Mouse (Mus musculus): ENCODE data around the gene Nek6. TPM values are rescaled to one million over a fixed set of nuclear protein-coding genes. Genes with fewer than 3 reads are reported as not detected.

Gene Nek6
- polyA plus RNA-seq, 1 experiment from 2014 or later, result 157 TPM

DNA sequence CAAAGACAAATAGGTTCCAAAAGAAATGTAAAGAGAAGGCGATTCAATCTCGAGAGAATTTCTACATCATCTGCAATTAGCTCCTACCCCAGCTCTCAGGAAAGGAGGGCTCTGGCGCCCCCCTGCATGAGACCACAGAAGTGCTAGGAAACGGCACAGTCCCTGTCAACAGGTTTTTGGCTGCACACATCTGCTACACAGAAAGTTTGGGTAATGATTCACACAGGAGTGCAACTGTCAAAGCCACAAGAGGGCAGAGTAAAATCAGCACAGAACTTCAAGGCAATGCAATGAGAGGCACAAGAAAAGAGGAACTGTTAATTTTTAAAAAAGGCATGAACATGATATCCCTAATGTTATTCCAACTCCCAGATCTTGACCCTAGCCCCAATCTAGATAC, 104.6 kb downstream of the Nek6 start:
- DNase-seq (ENCODE audit: low read depth, low spot score) (no peak), ATAC-seq (peak; percentile 26)
- in situ Hi-C loops (cut with MboI; ENCODE audit: low pct_unique_long_range_greater_than_20kb), result no loop called here
- peak; percentile 66 for TF ChIP-seq CTCF (IDR thresholded peaks at IDR 0.05)
- ChIA-PET POLR2A (no interaction called here), CTCF (interaction anchor here (1.8 to 2.1 kb wide), 2 partner anchors 14 to 16 kb away, joined by 5 to 7 read pairs; no protein-coding TSS in a partner anchor)
- no peaks in the 10 kb centered on the region for H3K27me3 ChIP-seq

DNA sequence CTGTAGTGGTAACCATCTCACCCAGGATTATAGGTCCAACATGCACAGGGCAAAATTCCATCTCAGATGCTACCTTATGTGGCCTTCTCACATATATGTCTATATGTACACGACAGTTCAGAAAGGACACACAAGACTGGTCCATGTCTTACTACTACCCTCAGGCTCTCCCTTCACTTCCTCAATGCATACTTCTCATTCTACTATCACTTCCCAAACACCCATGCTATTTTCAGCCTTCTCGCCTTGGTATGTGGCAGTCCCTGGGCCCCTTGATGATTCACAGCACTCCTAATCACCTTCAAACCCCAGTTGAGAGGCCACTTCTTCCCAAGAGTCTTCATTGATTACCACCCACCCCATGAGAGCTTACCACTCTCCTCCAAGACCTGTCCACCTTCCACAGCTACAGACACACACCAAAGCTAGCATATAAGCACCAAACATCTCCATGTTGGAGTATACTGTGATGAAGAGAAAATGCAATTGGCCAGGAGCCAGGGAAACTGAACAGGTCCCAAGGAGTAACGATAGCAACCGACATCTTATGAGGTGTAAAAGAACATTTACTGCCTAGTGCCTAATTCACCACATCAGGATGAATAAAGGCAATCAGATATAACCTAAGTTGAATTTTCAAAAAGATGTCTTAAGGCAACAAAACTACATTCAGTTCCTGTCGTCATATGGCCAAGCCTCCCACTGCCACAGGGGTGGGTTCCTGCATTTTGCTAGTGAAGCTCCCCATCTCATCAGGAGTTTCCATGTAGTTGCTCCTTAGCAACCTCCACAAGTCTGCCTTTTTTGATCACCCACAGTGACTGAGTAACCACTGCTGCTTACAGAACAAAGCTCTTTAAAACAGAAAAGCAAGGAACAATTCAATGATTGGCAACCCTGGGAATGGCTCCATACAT, 105.8 kb downstream of the Nek6 start:
- POLR2A ChIA-PET, result interaction anchor here (0.6 to 1.2 kb wide), 2 partner anchors 17 to 137 kb away, joined by 3 to 4 read pairs; no protein-coding TSS in a partner anchor
- ATAC-seq (no peak), DNase-seq (ENCODE audit: low read depth, low spot score) (no peak)
- in situ Hi-C loops (cut with MboI; ENCODE audit: low pct_unique_long_range_greater_than_20kb), result no loop called here
- H3K27me3 ChIP-seq, result no peaks in the 10 kb centered on the region
- CTCF ChIA-PET, result interaction anchor here (0.8 to 2.1 kb wide), 5 partner anchors 7 to 20 kb away, joined by 3 to 7 read pairs (median 4); no protein-coding TSS in a partner anchor
- no peak for TF ChIP-seq CTCF (IDR thresholded peaks at IDR 0.05)

DNA sequence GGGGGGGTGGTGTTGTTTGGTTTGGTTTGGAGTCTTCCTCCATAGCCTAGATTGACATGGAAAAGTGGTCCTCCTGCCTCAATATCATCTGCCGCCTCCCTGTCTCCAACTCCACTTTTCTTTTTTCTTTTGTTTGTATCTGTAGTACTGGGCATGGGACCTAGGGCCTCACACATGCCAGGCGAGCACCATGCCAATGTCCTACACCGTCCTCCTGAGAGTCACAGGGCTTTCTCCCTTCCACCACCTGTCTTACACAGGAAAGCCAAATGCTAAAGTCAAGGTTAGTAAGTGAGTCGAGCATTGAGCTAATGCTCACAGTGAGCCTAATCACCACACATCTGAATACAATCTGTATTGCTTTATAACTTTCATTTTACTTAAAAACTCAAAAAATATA, 108.3 kb downstream of the Nek6 start:
- ChIA-PET CTCF (no interaction called here), POLR2A (no interaction called here)
- ATAC-seq (no peak), DNase-seq (ENCODE audit: low read depth, low spot score) (no peak)
- in situ Hi-C loops (cut with MboI; ENCODE audit: low pct_unique_long_range_greater_than_20kb), result no loop called here
- H3K27me3 ChIP-seq, result no peaks in the 10 kb centered on the region
- TF ChIP-seq CTCF (IDR thresholded peaks at IDR 0.05), result no peak

DNA sequence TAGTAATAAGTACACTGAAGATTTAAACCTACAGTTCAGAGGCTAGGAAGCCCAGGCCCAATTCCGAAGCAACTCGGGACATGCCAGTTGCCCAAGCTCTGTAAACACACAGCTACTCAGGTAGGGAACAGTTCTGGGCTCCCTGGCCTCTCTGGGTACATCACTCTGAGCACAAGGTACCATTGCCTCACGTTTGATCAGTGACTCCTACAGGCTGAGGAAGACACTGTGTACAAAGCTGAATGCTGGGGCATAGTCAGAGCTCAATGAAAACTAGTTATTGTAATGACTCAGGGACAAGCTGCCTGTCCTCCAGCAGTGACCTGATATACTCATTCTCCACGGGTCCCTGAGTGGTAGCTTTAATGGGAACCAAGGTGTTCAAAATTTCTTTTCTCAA, 109.6 kb downstream of the Nek6 start:
- DNase-seq (ENCODE audit: low read depth, low spot score) (no peak), ATAC-seq (peak; percentile 15)
- no peaks in the 10 kb centered on the region for H3K27me3 ChIP-seq
- no peak for TF ChIP-seq CTCF (IDR thresholded peaks at IDR 0.05)
- ChIA-PET POLR2A (interaction anchor here (0.5 kb wide), 1 partner anchor 167 kb away, joined by 3 read pairs; no protein-coding TSS in a partner anchor), CTCF (interaction anchor here (0.7 to 2.2 kb wide), 7 partner anchors 10 to 192 kb away, joined by 3 to 5 read pairs (median 3); no protein-coding TSS in a partner anchor)
- in situ Hi-C loops (cut with MboI; ENCODE audit: low pct_unique_long_range_greater_than_20kb), result no loop called here

DNA sequence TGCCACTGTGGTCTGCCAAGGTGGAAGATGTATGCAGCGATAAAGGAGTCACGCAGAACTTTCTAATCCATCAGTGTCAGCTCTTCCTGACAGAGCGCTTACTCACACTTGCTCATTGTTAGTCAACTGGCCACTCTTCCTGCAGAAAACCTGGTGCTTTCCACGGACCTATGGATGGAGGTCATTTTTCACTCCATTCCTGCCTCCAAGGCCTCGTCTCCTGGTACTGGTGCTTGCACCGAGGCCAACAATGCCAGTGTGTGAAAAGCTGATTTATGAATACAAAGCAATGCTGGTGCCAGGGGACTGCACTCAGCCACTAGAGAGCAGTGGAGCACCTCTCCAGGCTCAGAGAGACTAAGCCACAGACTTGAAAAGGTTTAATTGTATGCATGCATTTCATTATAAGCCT, 110.2 kb downstream of the Nek6 start:
- POLR2A ChIA-PET, result no interaction called here
- TF ChIP-seq CTCF (IDR thresholded peaks at IDR 0.05), result peak; percentile 68
- H3K27me3 ChIP-seq, result no peaks in the 10 kb centered on the region
- ATAC-seq (peak; percentile 72), DNase-seq (ENCODE audit: low read depth, low spot score) (peak; percentile 33)
- in situ Hi-C loops (cut with MboI; ENCODE audit: low pct_unique_long_range_greater_than_20kb), result no loop called here
- CTCF ChIA-PET, result interaction anchor here (0.7 to 2.2 kb wide), 9 partner anchors 10 to 193 kb away, joined by 3 to 5 read pairs (median 3); no protein-coding TSS in a partner anchor

DNA sequence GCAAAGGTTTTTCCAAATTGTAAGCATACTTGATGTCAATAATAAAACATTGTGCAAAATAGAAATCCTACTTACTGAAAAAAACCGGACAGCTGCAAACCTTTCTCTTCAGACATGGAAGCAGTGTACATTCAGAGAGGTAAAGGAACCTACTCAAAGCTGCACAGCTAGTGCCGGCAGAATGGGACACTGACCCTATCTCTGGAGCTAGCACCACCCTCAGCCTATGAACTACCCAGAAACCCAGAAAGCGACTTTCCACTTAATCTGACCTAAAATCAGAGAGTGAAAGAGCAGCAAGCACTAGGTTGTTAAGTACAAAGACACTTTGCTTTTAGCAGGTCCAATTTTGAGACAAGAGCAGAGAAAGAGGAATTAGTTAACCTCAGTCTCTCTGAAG, 112.0 kb downstream of the Nek6 start:
- in situ Hi-C loops (cut with MboI; ENCODE audit: low pct_unique_long_range_greater_than_20kb), result no loop called here
- POLR2A ChIA-PET, result interaction anchor here (0.7 to 1.0 kb wide), 2 partner anchors 10 to 82 kb away, joined by 4 read pairs; no protein-coding TSS in a partner anchor
- no peak for TF ChIP-seq CTCF (IDR thresholded peaks at IDR 0.05)
- no peaks in the 10 kb centered on the region for H3K27me3 ChIP-seq
- ATAC-seq, result no peak
- DNase-seq (ENCODE audit: low read depth, low spot score), result no peak
- CTCF ChIA-PET, result interaction anchor here (0.6 to 3.3 kb wide), 4 partner anchors 10 to 139 kb away, joined by 3 to 11 read pairs (median 4); no protein-coding TSS in a partner anchor

DNA sequence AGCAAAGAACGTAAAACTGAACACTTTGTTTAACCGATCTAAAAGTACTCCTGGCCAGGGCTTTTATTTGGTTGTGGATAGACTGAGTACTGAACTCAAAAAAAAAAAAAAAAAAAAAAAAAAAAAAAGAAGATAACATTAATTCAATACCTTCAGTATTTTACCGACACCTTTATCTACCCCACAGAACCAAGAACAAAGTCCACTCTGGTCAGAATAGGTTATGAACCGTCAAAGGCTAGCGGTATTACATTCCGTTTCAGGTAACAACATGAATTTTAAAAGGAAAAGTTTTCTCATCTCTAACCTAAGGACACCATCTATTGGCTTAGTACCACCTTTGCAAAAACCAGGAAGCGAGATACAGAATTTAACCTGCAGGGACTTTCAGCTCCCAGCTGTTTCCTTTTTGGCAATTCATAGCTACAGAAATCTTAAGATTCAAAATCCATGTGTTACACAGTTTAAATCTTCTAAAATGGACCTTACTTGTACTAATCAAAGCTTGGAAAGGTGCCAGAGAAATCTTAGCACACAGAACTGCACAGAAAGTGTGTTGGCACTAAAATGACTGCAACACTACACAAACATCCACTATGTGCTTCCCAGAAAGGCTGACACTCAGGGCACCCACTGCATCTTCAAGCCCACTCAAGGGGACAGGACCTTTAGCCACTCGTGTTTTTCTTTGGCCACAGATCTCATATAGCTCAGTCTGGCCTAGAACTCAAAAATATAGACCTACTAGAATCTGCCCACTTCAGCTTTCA, 112.6 kb downstream of the Nek6 start:
- ChIA-PET POLR2A (interaction anchor here (0.7 to 1.0 kb wide), 2 partner anchors 10 to 83 kb away, joined by 4 read pairs; no protein-coding TSS in a partner anchor), CTCF (interaction anchor here (0.6 to 3.3 kb wide), 8 partner anchors 7 to 190 kb away, joined by 3 to 11 read pairs (median 4); no protein-coding TSS in a partner anchor)

DNA sequence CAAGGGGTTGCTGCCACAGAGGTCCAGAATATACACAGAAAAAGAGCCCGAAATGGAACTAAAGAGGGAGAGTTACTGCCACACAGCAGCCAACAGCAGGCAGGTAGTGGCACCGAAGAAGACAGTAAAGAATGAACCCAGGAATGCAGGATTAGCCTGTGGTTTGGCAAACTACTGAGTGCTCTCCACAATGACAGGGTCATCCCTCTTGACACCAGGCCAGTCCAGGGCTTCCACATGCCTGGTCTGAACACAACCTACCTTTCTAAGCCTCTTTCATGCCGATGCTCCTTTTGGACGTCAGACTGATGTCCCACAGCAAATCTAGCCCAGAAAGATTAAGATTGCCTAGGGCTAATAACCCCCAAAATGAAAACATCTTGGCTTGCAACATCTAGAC, 117.4 kb downstream of the Nek6 start:
- no peak for DNase-seq (ENCODE audit: low read depth, low spot score)
- POLR2A ChIA-PET, result interaction anchor here (1.0 kb wide), 1 partner anchor 9 kb away, joined by 3 read pairs; no protein-coding TSS in a partner anchor
- no peak for TF ChIP-seq CTCF (IDR thresholded peaks at IDR 0.05)
- H3K27me3 ChIP-seq, result no peaks in the 10 kb centered on the region
- in situ Hi-C loops (cut with MboI; ENCODE audit: low pct_unique_long_range_greater_than_20kb), result no loop called here
- no peak for ATAC-seq
- CTCF ChIA-PET, result interaction anchor here (1.8 to 2.0 kb wide), 3 partner anchors 9 to 29 kb away, joined by 3 to 7 read pairs (median 6); no protein-coding TSS in a partner anchor

More for the DNA sequence above, 112.6 kb downstream of the Nek6 start:
- no peak for TF ChIP-seq CTCF (IDR thresholded peaks at IDR 0.05)
- DNase-seq (ENCODE audit: low read depth, low spot score) (no peak), ATAC-seq (no peak)
- no peaks in the 10 kb centered on the region for H3K27me3 ChIP-seq
- in situ Hi-C loops (cut with MboI; ENCODE audit: low pct_unique_long_range_greater_than_20kb), result no loop called here

DNA sequence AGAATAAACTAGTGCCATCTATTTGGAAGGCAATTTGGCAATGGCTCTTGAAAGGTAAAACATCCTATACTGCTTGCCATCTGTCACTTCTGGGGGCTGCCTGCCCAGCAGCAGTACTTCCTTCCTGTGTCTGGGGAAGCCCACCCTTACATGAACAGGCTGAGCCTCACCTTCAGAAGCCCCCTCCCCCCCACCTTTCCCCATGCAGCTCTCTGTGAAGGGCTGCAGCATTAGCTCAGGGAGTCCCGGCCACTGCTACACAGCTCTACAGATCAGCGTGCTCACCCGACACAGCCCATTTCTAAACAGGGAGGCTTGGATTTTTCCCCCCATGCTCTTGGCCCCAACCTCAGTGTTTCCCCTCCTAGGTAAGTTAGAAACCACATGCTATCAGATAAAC, 118.0 kb downstream of the Nek6 start:
- in situ Hi-C loops (cut with MboI; ENCODE audit: low pct_unique_long_range_greater_than_20kb), result no loop called here
- ATAC-seq, result no peak

DNA sequence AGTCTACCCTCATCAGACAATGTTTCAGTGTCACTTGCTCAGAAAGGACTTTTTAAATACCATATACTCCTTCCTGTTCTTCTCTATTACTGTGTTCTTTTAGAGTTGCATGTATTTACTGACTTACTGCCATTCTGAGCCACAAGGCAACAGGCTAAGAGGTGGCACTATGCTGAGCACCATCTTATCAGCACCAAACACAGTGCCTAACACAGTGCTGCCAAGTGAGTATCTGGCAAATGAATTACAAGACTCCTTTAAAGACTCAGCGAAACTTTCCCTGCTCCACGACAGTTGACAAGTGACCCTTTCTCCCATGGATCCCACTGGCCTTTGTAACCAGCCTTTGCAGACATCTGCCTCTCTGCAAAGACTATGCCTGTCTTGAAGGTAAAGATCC, 119.1 kb downstream of the Nek6 start:
- DNase-seq (ENCODE audit: low read depth, low spot score), result no peak
- in situ Hi-C loops (cut with MboI; ENCODE audit: low pct_unique_long_range_greater_than_20kb), result no loop called here
- POLR2A ChIA-PET, result no interaction called here
- no peaks in the 10 kb centered on the region for H3K27me3 ChIP-seq
- no peak for ATAC-seq
- CTCF ChIA-PET, result interaction anchor here (1.8 kb wide), 1 partner anchor 8 kb away, joined by 4 read pairs; no protein-coding TSS in a partner anchor
- no peak for TF ChIP-seq CTCF (IDR thresholded peaks at IDR 0.05)

More for the DNA sequence above, 118.0 kb downstream of the Nek6 start:
- no peak for TF ChIP-seq CTCF (IDR thresholded peaks at IDR 0.05)
- H3K27me3 ChIP-seq, result no peaks in the 10 kb centered on the region
- POLR2A ChIA-PET, result interaction anchor here (1.0 kb wide), 1 partner anchor 8 kb away, joined by 3 read pairs; no protein-coding TSS in a partner anchor
- CTCF ChIA-PET, result interaction anchor here (2.0 kb wide), 1 partner anchor 8 kb away, joined by 6 read pairs; no protein-coding TSS in a partner anchor
- no peak for DNase-seq (ENCODE audit: low read depth, low spot score)

Data from Patski (cell line).